Mouse (Mus musculus) forebrain, postnatal 0 days (tissue): ENCODE data around the gene Grb2. TPM values are rescaled to one million over a fixed set of nuclear protein-coding genes. Genes with fewer than 3 reads are reported as not detected.

ENCODE experiments used
- ATAC-seq: fragments of 200-750 bp; cut with Nextera tagmentation; 2 replicates; pipeline ENCODE4 v1.8.0; 2017; ENCODE audit warnings: mild to moderate bottlenecking, moderate library complexity
- DNase-seq: peaks from one replicate; pipeline ENCODE4 v3.0.0-alpha.2; 2015
- H3K27ac ChIP-seq: fragments of 300-500 bp; sonication (generic); 2 replicates; pipeline ENCODE4 v1.5.1; 2014; ENCODE audit warnings: low read depth, mild to moderate bottlenecking, antibody characterized with exemption, low read length, moderate library complexity, mixed read lengths
- H3K27me3 ChIP-seq: fragments of 300-500 bp; sonication (generic); 2 replicates; pipeline ENCODE4 v1.6.1; 2014; ENCODE audit warnings: mild to moderate bottlenecking, low read length, mixed read lengths; ENCODE audit not compliant: insufficient read depth
- H3K36me3 ChIP-seq: fragments of 300-500 bp; sonication (generic); 2 replicates; pipeline ENCODE4 v1.6.1; 2014; ENCODE audit warnings: mild to moderate bottlenecking, moderate library complexity; ENCODE audit not compliant: insufficient read depth
- H3K4me1 ChIP-seq: fragments of 300-500 bp; sonication (generic); 2 replicates; pipeline ENCODE4 v1.6.1; 2014; ENCODE audit warnings: antibody characterized with exemption; ENCODE audit not compliant: insufficient read depth
- H3K4me2 ChIP-seq: fragments of 300-500 bp; sonication (generic); 2 replicates; pipeline ENCODE4 v1.6.1; 2014; ENCODE audit warnings: low read depth, mild to moderate bottlenecking, moderate library complexity
- H3K4me3 ChIP-seq: fragments of 300-500 bp; sonication (generic); 2 replicates; pipeline ENCODE4 v1.5.1; 2014; ENCODE audit warnings: low read depth, low read length, mixed read lengths
- H3K9ac ChIP-seq: fragments of 300-500 bp; sonication (generic); 2 replicates; pipeline ENCODE4 v1.6.1; 2014; ENCODE audit warnings: mild to moderate bottlenecking
- H3K9me3 ChIP-seq: fragments of 300-500 bp; sonication (generic); 2 replicates; pipeline ENCODE4 v1.6.1; 2016; ENCODE audit warnings: low read length
- CTCF ChIP-seq: sonication (generic); IDR thresholded peaks from 2 replicates; pipeline ENCODE4 v1.5.1; 2016; ENCODE audit warnings: antibody characterized with exemption, control low read depth, low read depth
- WGBS: fragments of 180-500 bp; shearing (Covaris S2); extraction: QIAGEN DNeasy Blood & Tissue Kit; methylation state at CpG from one replicate; pipeline ENCODE4 v1.1.7; 2014; 5-methylcytosine and 5-hydroxymethylcytosine counted together
- polyA plus RNA-seq: library from polyadenylated mRNA; unstranded; fragments of >200 nt; fragmentation: Nextera tagmentation; extraction: Ambion mirVana; gene quantifications from 2 replicates; pipeline ENCODE4 v1.2.1, GENCODE M21; 2015
- total RNA-seq: library from RNA; depleted of rRNA; stranded (reverse); fragments of >200 nt; gene quantifications from 2 replicates; pipeline ENCODE4 v1.2.3, GENCODE M21; 2014

Grb2 gene
- total and polyA plus RNA-seq, 2 experiments from 2014 or later: 91.9 to 162 TPM

GRCm38 (mm10) chr11:115689137-115689915 is 19.1 kb downstream of the Grb2 start:
- ATAC-seq: no peak
- WGBS: 96% methylated on average over 14 of the region's 14 CpGs
- Histone ChIP-seq H3K9ac (no peak overlapping the region), H3K27me3 (no peaks in the 10 kb centered on the region), H3K4me3 (no peak overlapping the region), H3K9me3 (no peaks in the 10 kb centered on the region), H3K27ac (no peak overlapping the region), H3K36me3 (no peaks in the 10 kb centered on the region; the same call in 1 of the 2 replicates), H3K4me2 (no peak overlapping the region), H3K4me1 (0 out of 2 replicates have a peak, but pooled peaks cover 6% of the 10 kb centered on the region)
- no peak for DNase-seq
- TF ChIP-seq CTCF: no peak

DNA sequence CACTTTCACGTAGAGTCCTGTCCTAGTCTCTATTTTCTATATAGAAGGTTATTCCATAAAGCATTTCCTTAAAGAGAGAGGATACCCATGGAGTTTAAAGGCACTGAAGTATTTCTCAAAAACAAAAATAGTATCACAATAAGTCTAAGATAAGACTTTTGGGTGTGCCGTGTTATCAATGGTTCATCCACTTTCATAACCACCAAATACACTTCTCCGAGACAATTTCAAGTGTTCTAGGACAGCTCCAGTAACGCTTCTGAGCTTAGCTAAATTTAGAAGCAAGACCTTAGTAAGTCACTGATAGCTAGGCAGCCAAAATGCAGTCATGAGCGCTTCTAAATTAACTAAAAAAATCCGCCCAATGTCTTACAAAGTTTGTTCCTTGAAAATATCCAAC is 22.0 kb downstream of the Grb2 start:
- 80% methylated on average over 6 of the region's 6 CpGs for WGBS
- Histone ChIP-seq H3K4me2 (no peak overlapping the region), H3K9ac (no peak overlapping the region), H3K27me3 (no peaks in the 10 kb centered on the region), H3K36me3 (no peaks in the 10 kb centered on the region; the same call in 1 of the 2 replicates), H3K4me3 (no peak overlapping the region), H3K9me3 (no peaks in the 10 kb centered on the region), H3K27ac (no peak overlapping the region), H3K4me1 (0 out of 2 replicates have a peak, but pooled peaks cover 6% of the 10 kb centered on the region)
- DNase-seq (no peak), ATAC-seq (no peak)
- TF ChIP-seq CTCF: no peak

DNA sequence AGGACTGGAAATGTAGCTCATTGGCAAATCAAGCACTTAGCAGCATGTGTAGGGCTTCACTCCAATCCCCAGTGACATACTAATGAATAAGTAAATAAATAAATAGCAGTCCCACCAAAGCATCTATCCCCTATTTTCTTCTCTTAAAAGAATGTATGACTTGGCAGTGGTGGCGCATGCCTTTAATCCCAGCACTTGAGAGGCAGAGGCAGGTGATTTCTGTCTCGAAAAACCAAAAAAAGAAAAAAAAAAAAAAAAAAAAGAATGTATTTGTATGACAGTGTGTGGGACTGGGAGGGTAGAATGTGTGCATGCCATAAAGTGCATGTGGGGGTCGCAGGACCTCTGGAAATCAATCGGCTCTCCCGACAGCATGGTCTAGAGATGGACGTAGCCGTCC is 22.4 kb downstream of the Grb2 start:
- Histone ChIP-seq H3K4me2 (no peak overlapping the region), H3K27ac (no peak overlapping the region), H3K36me3 (no peaks in the 10 kb centered on the region; the same call in 1 of the 2 replicates), H3K27me3 (no peaks in the 10 kb centered on the region), H3K4me1 (0 out of 2 replicates have a peak, but pooled peaks cover 6% of the 10 kb centered on the region), H3K4me3 (no peak overlapping the region), H3K9ac (no peak overlapping the region), H3K9me3 (no peaks in the 10 kb centered on the region)
- DNase-seq (no peak), ATAC-seq (no peak)
- no peak for TF ChIP-seq CTCF
- 77% methylated on average over 7 of the region's 7 CpGs for WGBS

- ATAC-seq: peak; percentile 65
- Histone ChIP-seq H3K9me3 (no peaks in the 10 kb centered on the region), H3K36me3 (no peaks in the 10 kb centered on the region; the same call in 1 of the 2 replicates), H3K4me3 (no peak overlapping the region), H3K4me2 (no peak overlapping the region), H3K4me1 (0 out of 2 replicates have a peak, but pooled peaks cover 6% of the 10 kb centered on the region), H3K9ac (no peak overlapping the region), H3K27ac (0 out of 2 replicates have a peak overlapping the region, but pooled peaks have one; percentile 29), H3K27me3 (no peaks in the 10 kb centered on the region)
- 67% methylated on average over 6 of the region's 6 CpGs for WGBS
- TF ChIP-seq CTCF: no peak
- peak; percentile 67 for DNase-seq
Observed at GRCm38 (mm10) chr11:115684877-115685276, 23.5 kb downstream of the Grb2 start.

GRCm38 (mm10) chr11:115683326-115683725 is 25.1 kb downstream of the Grb2 start:
- Histone ChIP-seq H3K4me1 (0 out of 2 replicates have a peak, but pooled peaks cover 6% of the 10 kb centered on the region), H3K4me2 (no peak overlapping the region), H3K27me3 (no peaks in the 10 kb centered on the region), H3K36me3 (no peaks in the 10 kb centered on the region), H3K4me3 (no peak overlapping the region), H3K27ac (no peak overlapping the region), H3K9me3 (no peaks in the 10 kb centered on the region), H3K9ac (no peak overlapping the region)
- DNase-seq (no peak), ATAC-seq (no peak)
- WGBS: 93% methylated on average over 5 of the region's 5 CpGs
- TF ChIP-seq CTCF: no peak

DNA sequence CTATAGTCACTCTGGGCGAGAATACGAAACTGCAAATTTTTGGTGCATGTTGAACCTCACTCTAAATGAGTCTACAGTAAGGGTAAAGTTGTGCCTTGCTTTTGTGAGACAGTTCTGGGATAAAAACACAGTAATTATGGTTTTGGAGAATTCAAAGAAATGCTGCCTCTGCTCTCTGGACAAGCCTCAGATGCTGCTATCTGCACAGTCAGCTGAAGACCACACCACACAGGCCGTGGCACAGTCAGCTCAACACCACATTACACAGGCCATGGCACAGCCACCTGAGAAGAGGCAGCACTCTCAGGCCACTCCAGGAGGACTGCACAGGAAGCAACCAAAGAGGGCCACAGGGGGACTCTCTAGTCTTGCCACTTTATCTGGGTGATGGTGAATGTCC is 26.0 kb downstream of the Grb2 start:
- H3K27me3 ChIP-seq: no peaks in the 10 kb centered on the region
- DNase-seq: no peak
- 98% methylated on average over 3 of the region's 3 CpGs for WGBS

More for the DNA sequence above, 26.0 kb downstream of the Grb2 start:
- 0 out of 2 replicates have a peak, but pooled peaks cover 6% of the 10 kb centered on the region for H3K4me1 ChIP-seq
- no peak for TF ChIP-seq CTCF
- ATAC-seq: no peak
- H3K9me3 ChIP-seq: no peaks in the 10 kb centered on the region
- no peak overlapping the region for H3K9ac ChIP-seq
- H3K4me2 ChIP-seq: no peak overlapping the region
- peaks cover 4% of the 10 kb centered on the region; the same call in 1 of the 2 replicates for H3K36me3 ChIP-seq
- H3K27ac ChIP-seq: no peak overlapping the region
- no peak overlapping the region for H3K4me3 ChIP-seq
